Mouse (Mus musculus) c-Kit-positive CD71-negative TER-119-negative erythroid progenitor cells, embryonic 14.5 days (primary cell): ENCODE results near the gene Kif17.

ENCODE experiments used
- DNase-seq: peaks from one replicate; pipeline ENCODE4 v3.0.0-alpha.2; 2013; ENCODE audit warnings: low read depth

Gene Kif17

GRCm38 (mm10) chr4:138250088-138250960 is at the start of gene Kif17, which contains the start of gene Sh2d5:
Gene Kif17 (plus strand): TSS chr4:138250435.
Gene Sh2d5 (plus strand): TSS chr4:138250403.
- DNase-seq = peak; percentile 82

- DNase-seq = no peak
These were observed 49.5 kb upstream of the Kif17 start for GRCm38 (mm10) chr4:138200769-138201168.

GRCm38 (mm10) chr4:138201696-138202095 is 48.5 kb upstream of the Kif17 start:
- DNase-seq = no peak

GRCm38 (mm10) chr4:138210116-138210515 is 40.1 kb upstream of the Kif17 start:
- no peak for DNase-seq

- DNase-seq = no peak
These were observed 36.4 kb upstream of the Kif17 start for GRCm38 (mm10) chr4:138213861-138214260.

GRCm38 (mm10) chr4:138215671-138216199 is 34.5 kb upstream of the Kif17 start:
- no peak for DNase-seq

- DNase-seq = no peak
These were observed 33.9 kb upstream of the Kif17 start, which contains the start of gene Hp1bp3 for GRCm38 (mm10) chr4:138216200-138216890. Gene Hp1bp3 (plus strand): TSS chr4:138216296.

GRCm38 (mm10) chr4:138216891-138217392 is 33.3 kb upstream of the Kif17 start:
- peak; percentile 94 for DNase-seq

- DNase-seq = no peak
These were observed 32.8 kb upstream of the Kif17 start for GRCm38 (mm10) chr4:138217441-138217840.

GRCm38 (mm10) chr4:138217951-138218685 is 32.1 kb upstream of the Kif17 start:
- no peak for DNase-seq

GRCm38 (mm10) chr4:138219331-138219730 is 30.9 kb upstream of the Kif17 start:
- no peak for DNase-seq

GRCm38 (mm10) chr4:138220761-138221160 is 29.5 kb upstream of the Kif17 start:
- DNase-seq = no peak

- DNase-seq = no peak
These were observed 28.8 kb upstream of the Kif17 start for GRCm38 (mm10) chr4:138221406-138221805.

GRCm38 (mm10) chr4:138222396-138222795 is 27.8 kb upstream of the Kif17 start:
- DNase-seq = no peak

- DNase-seq = no peak
These were observed 26.6 kb upstream of the Kif17 start for GRCm38 (mm10) chr4:138223623-138224022.

GRCm38 (mm10) chr4:138246756-138247665 is 3.2 kb upstream of the Kif17 start:
- DNase-seq = no peak

- DNase-seq = peak; percentile 49
These were observed 1.6 kb downstream of the Kif17 start for GRCm38 (mm10) chr4:138251819-138252218.

GRCm38 (mm10) chr4:138252231-138252630 is 2.0 kb downstream of the Kif17 start:
- no peak for DNase-seq

- peak; percentile 50 for DNase-seq
These were observed 7.0 kb downstream of the Kif17 start for GRCm38 (mm10) chr4:138257116-138257687.

GRCm38 (mm10) chr4:138258663-138259062 is 8.4 kb downstream of the Kif17 start:
- DNase-seq = no peak
